Mouse (Mus musculus): ENCODE measurements around the gene Krt84. TPM values are rescaled to one million over a fixed set of nuclear protein-coding genes. Genes with fewer than 3 reads are reported as not detected.

Krt84 gene
- polyA plus RNA-seq, 1 experiment = 2.9 TPM

DNA sequence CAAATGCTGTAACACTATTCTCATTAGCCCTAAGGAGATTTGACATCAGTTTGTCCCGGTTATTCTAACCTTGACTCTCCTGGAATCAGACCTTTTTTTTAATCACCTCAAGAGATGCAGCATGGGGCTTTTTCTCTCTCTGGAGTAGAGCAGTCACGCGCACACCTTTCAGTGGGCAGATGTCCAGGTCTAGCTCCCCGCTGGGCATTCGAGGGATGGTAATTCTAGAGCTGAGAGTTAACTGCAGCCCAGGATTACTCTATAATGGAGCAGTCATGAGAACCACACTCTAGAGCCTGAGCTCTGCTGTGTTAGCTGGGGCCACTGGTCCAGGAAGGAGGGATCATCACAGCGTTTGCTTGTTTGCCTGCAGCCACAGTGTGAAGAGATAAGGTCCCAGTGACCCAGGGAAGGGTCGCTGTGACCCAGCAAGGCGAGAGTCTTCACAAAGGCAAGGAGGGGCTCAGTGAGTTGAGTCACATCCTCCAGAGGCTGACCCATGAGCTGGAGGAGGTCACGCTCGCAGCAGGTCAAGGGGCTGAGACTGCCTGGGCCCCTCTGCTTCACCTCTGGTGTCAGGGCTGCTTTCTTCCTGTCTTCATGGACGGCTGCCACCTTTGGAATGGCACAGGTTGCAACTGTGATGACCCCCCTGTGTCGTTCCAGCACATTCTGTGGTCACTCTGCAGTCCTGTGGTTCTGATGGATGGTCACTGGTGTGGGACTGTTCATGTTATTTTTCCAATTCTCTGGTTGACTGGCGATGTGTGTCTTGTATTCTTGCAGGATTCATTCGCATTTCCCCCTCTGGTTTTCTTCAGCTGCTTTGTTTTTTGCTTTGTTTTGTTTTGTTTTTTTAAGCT is 25.5 kb downstream of the Krt84 start:
- no peaks in the 10 kb centered on the region for H3K27me3 ChIP-seq (ENCODE audit: control insufficient read depth, insufficient read depth, low read length)
- no peak overlapping the region for H3K27ac ChIP-seq (ENCODE audit: control insufficient read depth, insufficient read depth, low read length)
- WGBS = 77% methylated on average over 14 of the region's 14 CpGs
- H3K4me1 ChIP-seq (replicated peaks; ENCODE audit: control insufficient read depth, insufficient read depth, low read length) = no peaks in the 10 kb centered on the region
- no peaks in the 10 kb centered on the region for H3K36me3 ChIP-seq (ENCODE audit: control insufficient read depth, insufficient read depth, low read length)
- DNase-seq = no peak
- TF ChIP-seq CTCF (IDR thresholded peaks at IDR 0.05; ENCODE audit: borderline replicate concordance, control insufficient read depth, extremely low read depth, insufficient read depth, low read length, poor library complexity) (no peak), POLR2A (IDR thresholded peaks at IDR 0.05; ENCODE audit: control insufficient read depth, extremely low read depth, insufficient read depth, low read length, poor library complexity) (no peak)
- H3K4me3 ChIP-seq (ENCODE audit: control insufficient read depth, insufficient read depth, low read length) = no peak overlapping the region

DNA sequence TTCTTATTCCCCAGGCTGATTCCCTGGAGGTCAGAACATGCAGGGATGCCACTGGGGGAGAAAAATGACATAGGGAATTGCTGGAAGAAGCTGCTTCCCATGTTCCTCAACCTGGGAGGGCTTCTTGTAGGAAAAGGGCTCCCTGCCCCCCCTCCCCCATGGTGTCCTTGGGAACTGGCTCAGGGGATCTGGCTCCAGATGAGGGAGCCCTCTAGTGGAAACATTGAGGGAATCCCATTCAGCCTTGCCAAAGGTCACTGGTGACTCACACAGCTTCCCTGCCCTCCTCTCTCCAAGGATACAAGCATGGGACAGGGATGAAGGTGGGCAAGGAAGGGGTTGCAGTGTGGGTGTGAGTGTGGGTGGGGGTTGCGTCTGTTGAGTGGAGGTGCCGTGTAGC is 35.4 kb downstream of the Krt84 start:
- no peak overlapping the region for H3K4me3 ChIP-seq (ENCODE audit: control insufficient read depth, insufficient read depth, low read length)
- no peaks in the 10 kb centered on the region for H3K4me1 ChIP-seq (replicated peaks; ENCODE audit: control insufficient read depth, insufficient read depth, low read length)
- H3K27ac ChIP-seq (ENCODE audit: control insufficient read depth, insufficient read depth, low read length) = no peak overlapping the region
- no peaks in the 10 kb centered on the region for H3K36me3 ChIP-seq (ENCODE audit: control insufficient read depth, insufficient read depth, low read length)
- no peak for DNase-seq
- 92% methylated on average over 2 of the region's 2 CpGs for WGBS
- no peaks in the 10 kb centered on the region for H3K27me3 ChIP-seq (ENCODE audit: control insufficient read depth, insufficient read depth, low read length)
- peak; percentile 33; the same call in 1 of the 2 replicates for TF ChIP-seq CTCF (IDR thresholded peaks at IDR 0.05; ENCODE audit: borderline replicate concordance, control insufficient read depth, extremely low read depth, insufficient read depth, low read length, poor library complexity)
- no peak for TF ChIP-seq POLR2A (IDR thresholded peaks at IDR 0.05; ENCODE audit: control insufficient read depth, extremely low read depth, insufficient read depth, low read length, poor library complexity)

DNA sequence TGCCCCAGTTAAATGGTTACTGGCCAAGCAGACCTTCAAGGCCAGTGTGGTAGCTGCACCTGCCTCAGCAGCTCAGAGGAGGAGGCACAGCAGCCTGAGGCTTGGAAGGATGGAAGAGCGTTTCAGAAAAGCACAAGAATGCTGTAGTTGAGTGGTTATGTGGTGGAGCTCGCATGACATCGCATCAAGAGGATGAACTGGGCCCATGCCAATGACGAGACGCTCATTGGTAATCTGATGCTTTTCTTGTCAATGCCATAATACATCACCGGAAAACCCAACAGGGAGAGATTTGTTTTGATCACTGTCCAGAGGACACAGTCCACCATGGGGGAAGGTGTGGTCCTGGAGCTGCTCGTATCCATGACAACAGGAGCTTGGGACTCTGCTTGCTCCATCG is 37.4 kb downstream of the Krt84 start:
- no peak for DNase-seq
- no peaks in the 10 kb centered on the region for H3K4me1 ChIP-seq (replicated peaks; ENCODE audit: control insufficient read depth, insufficient read depth, low read length)
- TF ChIP-seq CTCF (IDR thresholded peaks at IDR 0.05; ENCODE audit: borderline replicate concordance, control insufficient read depth, extremely low read depth, insufficient read depth, low read length, poor library complexity) (no peak), POLR2A (IDR thresholded peaks at IDR 0.05; ENCODE audit: control insufficient read depth, extremely low read depth, insufficient read depth, low read length, poor library complexity) (no peak)
- H3K36me3 ChIP-seq (ENCODE audit: control insufficient read depth, insufficient read depth, low read length) = no peaks in the 10 kb centered on the region
- no peak overlapping the region for H3K4me3 ChIP-seq (ENCODE audit: control insufficient read depth, insufficient read depth, low read length)
- no peak overlapping the region for H3K27ac ChIP-seq (ENCODE audit: control insufficient read depth, insufficient read depth, low read length)
- H3K27me3 ChIP-seq (ENCODE audit: control insufficient read depth, insufficient read depth, low read length) = no peaks in the 10 kb centered on the region
- WGBS = 96% methylated on average over 8 of the region's 8 CpGs

DNA sequence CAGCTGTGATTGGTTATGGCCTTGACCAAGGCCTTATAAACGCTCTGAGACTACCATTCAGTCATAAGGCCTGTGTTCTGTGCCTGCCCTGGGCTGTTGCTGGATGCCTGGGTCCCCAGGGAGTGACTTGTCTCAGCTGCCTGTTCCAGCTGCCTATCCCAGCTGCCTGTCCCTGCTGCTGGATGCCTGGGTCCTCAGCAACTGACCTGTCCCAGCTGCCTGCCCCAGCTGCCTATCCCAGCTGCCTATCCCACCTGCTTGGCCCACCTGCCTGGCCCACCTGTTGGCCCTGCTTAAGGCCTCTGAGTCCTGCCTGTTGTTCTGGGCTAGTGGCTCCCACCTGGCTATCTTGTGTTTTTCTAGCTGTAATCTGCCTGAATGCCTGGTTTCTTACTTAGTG is 38.4 kb downstream of the Krt84 start:
- no peak for DNase-seq
- no peak overlapping the region for H3K4me3 ChIP-seq (ENCODE audit: control insufficient read depth, insufficient read depth, low read length)
- H3K4me1 ChIP-seq (replicated peaks; ENCODE audit: control insufficient read depth, insufficient read depth, low read length) = no peaks in the 10 kb centered on the region
- H3K27me3 ChIP-seq (ENCODE audit: control insufficient read depth, insufficient read depth, low read length) = no peaks in the 10 kb centered on the region
- WGBS = 60% methylated on average over 1 of the region's 1 CpGs
- H3K27ac ChIP-seq (ENCODE audit: control insufficient read depth, insufficient read depth, low read length) = no peak overlapping the region
- no peaks in the 10 kb centered on the region for H3K36me3 ChIP-seq (ENCODE audit: control insufficient read depth, insufficient read depth, low read length)
- no peak for TF ChIP-seq CTCF (IDR thresholded peaks at IDR 0.05; ENCODE audit: borderline replicate concordance, control insufficient read depth, extremely low read depth, insufficient read depth, low read length, poor library complexity)
- no peak for TF ChIP-seq POLR2A (IDR thresholded peaks at IDR 0.05; ENCODE audit: control insufficient read depth, extremely low read depth, insufficient read depth, low read length, poor library complexity)

DNA sequence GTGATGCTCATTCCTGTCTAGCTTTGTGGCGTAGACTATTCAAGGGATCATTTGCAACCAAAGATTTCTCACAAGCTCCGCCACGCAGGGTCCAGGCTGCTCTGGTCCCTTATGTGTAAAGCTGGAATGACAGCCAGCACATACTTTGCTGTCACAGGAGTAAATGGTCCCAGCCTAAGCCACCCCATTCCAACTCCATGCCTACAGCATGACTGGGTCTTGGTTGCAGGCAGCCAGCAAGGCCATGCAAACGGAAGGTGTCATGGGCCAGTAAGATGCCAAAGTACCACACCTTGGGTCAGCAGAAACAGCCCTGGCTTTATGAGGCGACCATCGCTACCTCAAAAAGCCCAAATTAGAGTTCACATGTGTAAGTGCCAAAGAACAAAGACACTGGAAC is 38.9 kb downstream of the Krt84 start:
- H3K27ac ChIP-seq (ENCODE audit: control insufficient read depth, insufficient read depth, low read length) = no peak overlapping the region
- no peaks in the 10 kb centered on the region for H3K27me3 ChIP-seq (ENCODE audit: control insufficient read depth, insufficient read depth, low read length)
- 98% methylated on average over 6 of the region's 6 CpGs for WGBS
- H3K4me3 ChIP-seq (ENCODE audit: control insufficient read depth, insufficient read depth, low read length) = no peak overlapping the region
- DNase-seq = no peak
- H3K4me1 ChIP-seq (replicated peaks; ENCODE audit: control insufficient read depth, insufficient read depth, low read length) = no peaks in the 10 kb centered on the region
- no peaks in the 10 kb centered on the region for H3K36me3 ChIP-seq (ENCODE audit: control insufficient read depth, insufficient read depth, low read length)
- no peak for TF ChIP-seq POLR2A (IDR thresholded peaks at IDR 0.05; ENCODE audit: control insufficient read depth, extremely low read depth, insufficient read depth, low read length, poor library complexity)
- TF ChIP-seq CTCF (IDR thresholded peaks at IDR 0.05; ENCODE audit: borderline replicate concordance, control insufficient read depth, extremely low read depth, insufficient read depth, low read length, poor library complexity) = no peak

DNA sequence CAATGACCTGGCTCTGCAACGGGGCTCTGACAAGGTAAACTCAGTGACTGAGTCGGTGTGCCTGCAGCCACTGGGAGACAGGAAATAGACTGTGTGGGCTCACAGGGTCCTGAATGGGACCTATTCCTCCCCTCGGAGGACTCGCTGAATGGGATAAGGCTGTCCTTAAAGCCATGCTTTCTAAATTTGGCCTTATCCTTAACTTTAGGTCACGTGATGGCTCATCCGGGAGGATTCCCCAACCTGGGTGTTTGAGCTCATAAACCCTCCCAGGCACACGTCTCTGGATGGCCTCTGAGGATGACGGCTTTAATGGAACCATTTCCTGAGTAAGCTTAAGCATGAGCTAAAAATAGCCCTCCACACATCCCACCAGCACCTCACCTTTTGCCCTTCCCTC is 39.9 kb downstream of the Krt84 start:
- TF ChIP-seq CTCF (IDR thresholded peaks at IDR 0.05; ENCODE audit: borderline replicate concordance, control insufficient read depth, extremely low read depth, insufficient read depth, low read length, poor library complexity) (no peak), POLR2A (IDR thresholded peaks at IDR 0.05; ENCODE audit: control insufficient read depth, extremely low read depth, insufficient read depth, low read length, poor library complexity) (no peak)
- no peaks in the 10 kb centered on the region for H3K27me3 ChIP-seq (ENCODE audit: control insufficient read depth, insufficient read depth, low read length)
- no peaks in the 10 kb centered on the region for H3K36me3 ChIP-seq (ENCODE audit: control insufficient read depth, insufficient read depth, low read length)
- no peak overlapping the region for H3K27ac ChIP-seq (ENCODE audit: control insufficient read depth, insufficient read depth, low read length)
- no peak overlapping the region for H3K4me3 ChIP-seq (ENCODE audit: control insufficient read depth, insufficient read depth, low read length)
- no peak for DNase-seq
- peaks cover 7% of the 10 kb centered on the region for H3K4me1 ChIP-seq (replicated peaks; ENCODE audit: control insufficient read depth, insufficient read depth, low read length)
- 64% methylated on average over 8 of the region's 8 CpGs for WGBS

Data from thymus, adult 2 months (tissue).